Mouse (Mus musculus) CD4-positive helper T cell, adult 2 months (primary cell): ENCODE measurements around the gene Atp6v1e2.

ENCODE experiments used
- DNase-seq: peaks from one replicate; pipeline ENCODE4 v3.0.0-alpha.2; 2012; ENCODE audit warnings: low read depth, missing footprints, low spot score

The Atp6v1e2 gene

GRCm38 (mm10) chr17:86917048-86917447, 30.6 kb downstream of the Atp6v1e2 start, which contains the start of gene Tmem247:
TSS of gene Tmem247 (plus strand) at chr17:86917348.
- DNase-seq: no peak

GRCm38 (mm10) chr17:86915540-86915939, 32.2 kb downstream of the Atp6v1e2 start:
- no peak for DNase-seq

GRCm38 (mm10) chr17:86913003-86913607, 34.6 kb downstream of the Atp6v1e2 start:
- no peak for DNase-seq

GRCm38 (mm10) chr17:86911261-86911660, 36.4 kb downstream of the Atp6v1e2 start:
- no peak for DNase-seq

- DNase-seq: no peak
These were observed 37.8 kb downstream of the Atp6v1e2 start for GRCm38 (mm10) chr17:86909733-86910495.

GRCm38 (mm10) chr17:86908316-86908715, 39.4 kb downstream of the Atp6v1e2 start:
- DNase-seq: no peak

- no peak for DNase-seq
These were observed 40.6 kb downstream of the Atp6v1e2 start for GRCm38 (mm10) chr17:86907092-86907491.

GRCm38 (mm10) chr17:86906601-86907000, 41.1 kb downstream of the Atp6v1e2 start:
- DNase-seq: no peak

GRCm38 (mm10) chr17:86906136-86906461, 41.6 kb downstream of the Atp6v1e2 start:
- DNase-seq: peak; percentile 72

GRCm38 (mm10) chr17:86905297-86906135, 42.2 kb downstream of the Atp6v1e2 start:
- no peak for DNase-seq

- DNase-seq: peak; percentile 41
These were observed 43.5 kb downstream of the Atp6v1e2 start for GRCm38 (mm10) chr17:86904206-86904605.

GRCm38 (mm10) chr17:86903596-86903995, 44.1 kb downstream of the Atp6v1e2 start:
- DNase-seq: peak; percentile 54

GRCm38 (mm10) chr17:86902399-86903067, 45.2 kb downstream of the Atp6v1e2 start:
- no peak for DNase-seq

- no peak for DNase-seq
These were observed 47.1 kb downstream of the Atp6v1e2 start for GRCm38 (mm10) chr17:86900564-86900963.

- no peak for DNase-seq
These were observed 47.9 kb downstream of the Atp6v1e2 start for GRCm38 (mm10) chr17:86899821-86900220.

- no peak for DNase-seq
These were observed 50.1 kb downstream of the Atp6v1e2 start for GRCm38 (mm10) chr17:86897486-86898165.

GRCm38 (mm10) chr17:86895191-86895590, 52.5 kb downstream of the Atp6v1e2 start:
- no peak for DNase-seq
